In genomic region chr11:101180261-101180660, GRCm38 (mm10) we compare ENCODE assay signal across 14 mouse cellular contexts. TPM values are rescaled to one million over a fixed set of nuclear protein-coding genes. Genes with fewer than 3 reads are reported as not detected.
"Had no signal": no experiment of that assay in that cellular context is flagged by ENCODE, and none has a peak within 500 bp of the region (broad histone marks: within the 10 kb centered on the region; RNA-seq: fewer than 3 reads in every experiment).

No protein-coding gene starts in this region.

- H3K4me3 ChIP-seq: heart, adult 2 months; heart, embryonic 13.5 days; heart, embryonic 15.5 days; hindbrain, embryonic 13.5 days; hindbrain, embryonic 15.5 days; kidney, embryonic 15.5 days; limb, embryonic 13.5 days; limb, embryonic 15.5 days; liver, embryonic 12.5 days had no signal

- H3K27ac ChIP-seq: heart, adult 2 months; heart, embryonic 13.5 days; heart, embryonic 15.5 days; hindbrain, embryonic 13.5 days; hindbrain, embryonic 15.5 days; hindbrain, postnatal 0 days; kidney, embryonic 15.5 days; kidney, postnatal 0 days; limb, embryonic 13.5 days; limb, embryonic 15.5 days; liver, embryonic 12.5 days; liver, embryonic 14.5 days had no signal

- DNase-seq: kidney, adult 11 months; layer of hippocampus, adult 9-11 months had no signal

RNA-seq across cellular contexts. Expression of gene Ccr10, which starts 5.0 kb away (rescaled TPM):
- polyA plus RNA-seq: liver, embryonic 14.5 days had no signal
